Mouse (Mus musculus) forebrain, embryonic 10.5 days (tissue): ENCODE data around the gene Evc2. TPM values are rescaled to one million over a fixed set of nuclear protein-coding genes. Genes with fewer than 3 reads are reported as not detected.

Source experiments
- DNase-seq: peaks from one replicate; pipeline ENCODE4 v3.0.0-alpha.2; 2017; ENCODE audit warnings: low spot score; ENCODE audit errors: extremely low spot score
- H3K27ac ChIP-seq: fragments of 300-500 bp; sonication (generic); 2 replicates; pipeline ENCODE4 v1.5.1; 2016; ENCODE audit warnings: mild to moderate bottlenecking
- H3K27me3 ChIP-seq: fragments of 300-500 bp; sonication (generic); 2 replicates; pipeline ENCODE4 v1.6.1; 2016; ENCODE audit warnings: mild to moderate bottlenecking; ENCODE audit not compliant: poor library complexity, severe bottlenecking
- H3K36me3 ChIP-seq: fragments of 300-500 bp; sonication (generic); replicated peaks from 2 replicates; pipeline ENCODE4 v1.6.1; 2016; ENCODE audit warnings: mild to moderate bottlenecking, moderate library complexity
- H3K4me1 ChIP-seq: fragments of 300-500 bp; sonication (generic); 2 replicates; pipeline ENCODE4 v1.6.1; 2016
- H3K4me3 ChIP-seq: fragments of 300-500 bp; sonication (generic); 2 replicates; pipeline ENCODE4 v1.5.1; 2016; ENCODE audit warnings: mild to moderate bottlenecking, moderate library complexity
- H3K9me3 ChIP-seq: fragments of 300-500 bp; sonication (generic); 2 replicates; pipeline ENCODE4 v1.6.1; 2016; ENCODE audit warnings: mild to moderate bottlenecking, moderate library complexity
- WGBS: fragments of 180-500 bp; shearing (Covaris S2); methylation state at CpG from one replicate; pipeline ENCODE4 v1.1.7; 2016; 5-methylcytosine and 5-hydroxymethylcytosine counted together
- polyA plus RNA-seq: library from polyadenylated mRNA; unstranded; fragments of >200 nt; fragmentation: Nextera tagmentation; extraction: Ambion mirVana; gene quantifications from 2 replicates; pipeline ENCODE4 v1.2.1, GENCODE M21; 2016

Gene Evc2
- polyA plus RNA-seq, 1 experiment from 2014 or later: 20.1 TPM

- H3K4me3 ChIP-seq: no peak overlapping the region
- no peaks in the 10 kb centered on the region; the same call in 1 of the 2 replicates for H3K4me1 ChIP-seq
- DNase-seq: no peak
- H3K36me3 ChIP-seq: no peaks in the 10 kb centered on the region
- H3K27me3 ChIP-seq: no peaks in the 10 kb centered on the region
- no peaks in the 10 kb centered on the region for H3K9me3 ChIP-seq
- H3K27ac ChIP-seq: no peak overlapping the region
- 88% methylated on average over 2 of the region's 2 CpGs for WGBS
Measured at GRCm38 (mm10) chr5:37457831-37458230, 119.5 kb downstream of the Evc2 start.

DNA sequence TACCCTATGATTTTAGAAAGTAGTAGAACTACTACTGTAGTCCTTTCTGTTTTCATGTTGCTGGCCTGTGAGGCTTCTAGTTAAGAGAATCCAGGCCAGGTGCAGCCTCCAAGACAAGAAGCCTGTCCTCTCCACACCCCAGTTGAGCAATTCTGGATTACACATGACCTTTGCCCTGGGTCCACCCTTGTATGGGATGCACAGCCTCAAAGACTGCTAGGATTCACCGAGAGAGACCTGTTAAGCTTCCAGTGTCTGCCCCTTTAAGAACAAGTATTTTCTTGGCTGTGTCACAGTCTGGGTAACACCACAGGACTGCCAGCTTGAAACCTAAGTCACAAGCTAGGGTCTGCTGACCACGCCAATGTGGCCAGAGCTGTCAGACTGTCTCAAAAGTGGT, 119.9 kb downstream of the Evc2 start:
- H3K4me1 ChIP-seq: no peaks in the 10 kb centered on the region; the same call in 1 of the 2 replicates
- no peaks in the 10 kb centered on the region for H3K9me3 ChIP-seq
- no peaks in the 10 kb centered on the region for H3K27me3 ChIP-seq
- 72% methylated on average over 2 of the region's 2 CpGs for WGBS
- H3K36me3 ChIP-seq: no peaks in the 10 kb centered on the region
- H3K27ac ChIP-seq: no peak overlapping the region
- H3K4me3 ChIP-seq: no peak overlapping the region
- DNase-seq: no peak

- no peaks in the 10 kb centered on the region for H3K27me3 ChIP-seq
- 92% methylated on average over 10 of the region's 10 CpGs for WGBS
- H3K9me3 ChIP-seq: no peaks in the 10 kb centered on the region
- H3K4me1 ChIP-seq: no peaks in the 10 kb centered on the region
- DNase-seq: no peak
- no peaks in the 10 kb centered on the region for H3K36me3 ChIP-seq
- no peak overlapping the region for H3K4me3 ChIP-seq
- no peak overlapping the region for H3K27ac ChIP-seq
Measured at GRCm38 (mm10) chr5:37465461-37465860, 127.2 kb downstream of the Evc2 start.

DNA sequence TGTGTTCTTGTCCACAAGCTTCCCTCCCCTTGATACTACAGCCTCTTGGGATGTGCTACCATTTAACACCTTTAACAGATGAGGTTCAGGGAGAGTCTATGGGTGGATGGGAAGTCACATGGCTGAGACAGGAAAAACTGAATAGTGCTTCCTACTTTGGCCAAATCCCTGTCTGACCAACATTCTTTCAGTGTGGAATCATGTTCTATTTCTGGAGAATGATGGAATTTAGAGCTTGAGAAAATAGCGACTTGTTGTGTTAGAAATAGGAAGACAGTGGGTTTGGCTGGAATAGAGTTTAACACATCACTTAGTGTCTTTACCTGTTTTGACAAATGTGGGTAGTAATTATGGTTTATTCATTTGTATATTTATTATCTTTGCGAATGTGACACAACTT, 129.3 kb downstream of the Evc2 start:
- WGBS: 84% methylated on average over 2 of the region's 2 CpGs
- H3K27me3 ChIP-seq: no peaks in the 10 kb centered on the region

DNA sequence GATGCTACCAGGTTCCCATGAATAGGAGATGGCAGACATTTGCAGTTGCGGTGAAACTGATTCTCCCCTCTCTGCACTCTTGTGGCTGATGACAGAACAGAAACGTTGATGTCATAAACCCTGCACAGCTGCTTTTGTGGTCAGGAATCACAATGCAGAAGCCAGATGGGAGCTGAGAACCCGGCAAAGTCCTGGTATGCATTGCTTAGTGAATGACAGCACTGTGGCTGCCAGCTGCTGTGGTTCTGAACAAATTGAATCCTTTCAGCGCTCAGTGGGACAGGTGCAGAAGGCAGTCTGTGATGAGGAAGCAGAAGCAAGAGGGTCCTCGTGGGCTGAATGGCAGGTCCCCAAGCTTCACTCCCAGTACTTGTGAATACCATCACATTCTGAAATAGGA, 130.7 kb downstream of the Evc2 start:
- Histone ChIP-seq H3K27me3 (no peaks in the 10 kb centered on the region), H3K27ac (no peak overlapping the region), H3K4me1 (no peaks in the 10 kb centered on the region), H3K36me3 (no peaks in the 10 kb centered on the region), H3K9me3 (no peaks in the 10 kb centered on the region), H3K4me3 (no peak overlapping the region)
- DNase-seq: no peak
- 81% methylated on average over 5 of the region's 5 CpGs for WGBS

More for the DNA sequence above, 129.3 kb downstream of the Evc2 start:
- Histone ChIP-seq H3K9me3 (no peaks in the 10 kb centered on the region), H3K4me3 (no peak overlapping the region), H3K36me3 (no peaks in the 10 kb centered on the region), H3K27ac (no peak overlapping the region), H3K4me1 (no peaks in the 10 kb centered on the region)
- no peak for DNase-seq

DNA sequence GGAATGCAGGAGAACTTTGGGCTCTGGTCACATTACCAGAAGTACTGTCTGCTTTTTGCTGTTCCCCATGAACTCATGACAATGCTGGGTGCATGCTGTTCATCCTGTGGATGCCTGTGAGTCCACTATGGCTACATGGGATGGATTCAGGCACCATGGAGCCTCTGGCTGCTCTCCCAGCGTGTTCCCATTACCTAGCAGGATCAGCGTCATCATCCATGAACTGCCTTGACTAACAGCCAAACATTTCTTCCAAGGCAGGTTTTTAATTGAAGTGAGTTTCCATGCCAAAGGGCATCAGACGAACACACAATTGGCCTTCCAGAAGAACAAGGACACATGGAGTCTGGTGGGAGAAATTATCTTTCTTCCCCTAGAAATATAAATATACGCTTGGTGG, 133.3 kb downstream of the Evc2 start:
- DNase-seq: no peak
- no peaks in the 10 kb centered on the region for H3K36me3 ChIP-seq
- H3K9me3 ChIP-seq: no peaks in the 10 kb centered on the region
- 86% methylated on average over 4 of the region's 4 CpGs for WGBS
- H3K4me1 ChIP-seq: no peaks in the 10 kb centered on the region
- no peak overlapping the region for H3K4me3 ChIP-seq
- H3K27me3 ChIP-seq: no peaks in the 10 kb centered on the region
- no peak overlapping the region for H3K27ac ChIP-seq

DNA sequence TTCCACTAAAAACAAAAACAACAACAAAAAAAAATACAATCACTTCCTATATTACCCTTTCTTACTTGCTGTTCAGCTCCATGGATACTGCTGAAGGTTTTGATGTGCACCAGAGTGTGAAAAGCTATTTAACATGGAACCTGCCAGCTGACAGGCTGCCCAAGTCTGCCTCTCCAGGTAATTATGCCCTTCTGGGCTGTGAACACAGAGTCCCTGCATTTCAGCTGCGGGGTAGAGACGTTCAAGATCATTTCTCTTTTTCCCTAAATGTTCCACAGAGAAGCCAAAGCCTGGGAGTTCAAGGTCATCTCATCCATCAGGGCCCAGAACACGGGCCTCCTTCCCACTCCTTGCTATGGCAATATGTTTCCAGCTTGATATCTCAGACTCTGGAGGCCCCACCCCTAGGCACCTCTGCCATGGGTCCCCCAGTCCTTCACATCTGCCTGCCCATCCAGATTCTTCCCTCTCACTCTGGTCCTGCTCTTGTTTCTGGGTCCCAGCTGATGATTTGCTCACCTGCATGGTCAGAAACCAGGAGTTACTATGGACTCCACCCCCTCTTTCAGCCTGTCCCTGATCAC, 133.8 kb downstream of the Evc2 start:
- Histone ChIP-seq H3K27ac (no peak overlapping the region), H3K9me3 (no peaks in the 10 kb centered on the region), H3K4me3 (no peak overlapping the region), H3K36me3 (no peaks in the 10 kb centered on the region), H3K27me3 (no peaks in the 10 kb centered on the region), H3K4me1 (no peaks in the 10 kb centered on the region)
- no peak for DNase-seq
- 81% methylated on average over 3 of the region's 3 CpGs for WGBS

Other genes with a start within 250 kb of the Evc2 start
- gene Crmp1, start 96.6 kb upstream of the Evc2 start, polyA plus RNA-seq: 96.5 and 106 TPM in 2 replicates
- gene Evc, start 1.6 kb upstream of the Evc2 start, polyA plus RNA-seq: 28.8 and 31.5 TPM in 2 replicates